Mouse (Mus musculus) right cerebral cortex, postnatal 10 days (tissue): ENCODE measurements around the gene Kalrn.
A peak's percentile ranks its signal among the peaks of the same experiment; 100 is the strongest.

Experiments used
- DNase-seq, 2 experiments: peaks; one replicate each; pipeline ENCODE4 v3.0.0; 2021; ENCODE audit warnings: low spot score in 2 of 2

Kalrn gene

DNA sequence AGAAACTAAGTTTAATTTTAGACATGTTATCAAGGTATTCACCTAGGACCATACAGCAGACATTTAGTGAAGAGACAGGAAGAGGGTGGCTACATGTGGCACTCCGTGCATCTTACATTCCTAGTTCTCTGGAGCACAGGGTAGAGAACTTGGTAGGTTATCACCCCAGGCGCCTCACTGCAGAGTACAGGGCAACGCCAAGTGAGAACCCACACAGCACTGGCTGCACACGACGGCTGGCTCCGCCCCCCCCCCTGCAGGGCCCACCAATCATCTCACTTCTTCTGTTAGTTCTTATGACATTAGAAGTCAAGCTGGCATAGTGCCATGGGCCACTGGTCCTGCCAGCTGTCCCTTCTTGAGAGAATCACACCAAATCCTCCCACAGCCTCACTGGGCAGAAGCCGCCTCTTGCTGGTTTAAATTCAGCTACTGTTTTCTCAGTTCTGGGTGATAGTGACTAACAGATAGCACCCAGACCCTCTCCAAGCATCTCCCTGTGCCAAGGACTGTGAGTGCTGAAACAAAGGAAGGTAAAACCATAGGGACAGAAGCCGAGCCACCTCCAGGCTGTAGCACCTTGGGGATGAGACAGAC, 133.2 kb downstream of the Kalrn start:
- DNase-seq, result peak; percentile 62 to 68

DNA sequence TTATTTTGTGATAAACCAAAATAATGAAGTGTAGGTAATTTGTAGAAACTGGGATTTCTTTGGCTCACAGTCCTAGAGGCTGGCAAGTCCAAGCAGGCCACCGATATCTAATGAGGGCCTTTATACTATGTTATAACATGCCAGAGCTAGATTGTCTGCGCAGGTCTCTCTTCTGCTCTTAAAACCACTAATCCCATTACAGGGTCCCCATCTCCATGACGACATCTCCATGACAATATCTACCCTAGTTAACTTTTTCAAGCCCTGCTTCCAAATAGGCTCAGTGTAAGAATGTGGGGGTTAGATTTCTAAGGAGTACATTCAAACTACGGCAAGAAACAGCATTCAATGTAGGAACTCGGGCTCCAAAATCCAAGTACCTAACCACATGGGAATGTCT, 143.2 kb downstream of the Kalrn start:
- no peak for DNase-seq

DNA sequence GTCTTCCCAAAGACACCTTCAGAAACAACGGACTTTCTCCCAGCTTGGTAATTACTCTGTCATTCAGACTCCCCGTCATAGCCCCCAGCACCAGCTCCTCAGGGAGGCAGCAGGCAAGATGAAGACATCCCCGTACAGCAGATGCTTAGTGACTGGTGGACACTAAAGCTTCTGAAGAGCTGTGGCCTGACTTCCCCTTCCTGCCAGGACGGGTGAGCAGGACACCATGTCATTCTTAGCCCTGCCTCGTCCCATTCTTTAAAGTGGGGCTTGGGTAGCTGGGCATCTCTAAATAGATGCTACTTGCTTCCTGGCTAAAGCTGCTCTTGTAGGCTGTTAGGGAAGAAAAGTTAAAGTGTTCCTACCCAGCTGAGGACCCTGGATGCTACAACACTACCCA, 145.7 kb downstream of the Kalrn start:
- no peak for DNase-seq

DNA sequence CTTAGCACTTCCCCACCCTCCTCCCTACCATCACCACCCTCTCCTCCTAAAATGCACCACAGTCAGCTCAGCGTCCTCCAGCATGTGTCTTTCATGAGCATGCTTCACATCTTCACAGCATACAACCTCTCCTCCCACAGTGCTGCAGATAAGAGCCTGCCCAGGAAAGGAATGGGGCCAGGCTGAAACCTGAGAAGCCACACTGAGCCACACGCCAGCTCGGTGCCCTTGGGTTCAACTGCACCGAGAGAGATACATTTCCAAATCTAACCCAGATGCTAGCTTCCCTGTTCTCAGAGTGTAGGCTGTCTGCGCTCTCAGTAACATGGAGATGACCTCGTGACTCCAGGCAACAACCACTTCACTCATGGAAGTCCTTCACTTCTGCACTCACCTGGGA, 151.9 kb downstream of the Kalrn start:
- DNase-seq, result no peak

DNA sequence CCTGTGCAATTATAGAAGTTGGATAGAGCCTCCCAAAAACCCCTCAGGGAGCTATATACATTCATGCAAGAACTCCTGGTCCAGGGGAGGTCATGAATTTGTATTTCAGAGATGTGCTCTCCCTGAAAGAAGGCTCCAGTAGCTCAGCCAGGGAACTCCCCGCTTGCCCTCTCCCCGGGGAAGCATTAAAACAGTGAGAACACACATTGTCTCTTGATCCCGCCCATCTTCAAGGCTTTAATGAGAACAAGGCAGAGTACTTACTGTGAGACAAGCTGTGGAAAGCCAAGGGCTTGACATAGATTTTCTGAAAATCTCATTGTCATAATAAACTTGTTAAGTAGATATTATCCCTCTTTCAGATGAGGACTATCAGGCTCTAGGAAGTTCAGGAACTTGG, 155.4 kb downstream of the Kalrn start:
- DNase-seq, result no peak

DNA sequence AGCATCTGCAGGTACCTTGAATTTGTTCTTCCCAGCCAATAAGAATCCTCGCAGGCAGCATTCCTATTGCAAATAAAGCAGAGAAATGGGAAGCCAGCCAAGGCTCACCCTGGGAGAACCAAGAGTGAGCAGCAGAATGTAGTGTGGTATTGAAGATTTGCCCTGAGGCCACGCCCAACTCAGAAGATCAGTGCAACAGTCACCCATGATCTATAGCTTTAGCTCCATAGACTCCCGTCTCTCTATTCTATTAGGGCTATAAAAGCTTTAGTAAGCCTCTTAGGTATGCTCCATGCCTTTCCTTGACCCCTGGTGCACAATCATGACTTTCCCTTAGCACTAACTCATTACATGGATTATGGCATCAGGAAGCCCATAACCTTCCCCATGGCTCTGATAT, 155.9 kb downstream of the Kalrn start:
- no peak for DNase-seq

DNA sequence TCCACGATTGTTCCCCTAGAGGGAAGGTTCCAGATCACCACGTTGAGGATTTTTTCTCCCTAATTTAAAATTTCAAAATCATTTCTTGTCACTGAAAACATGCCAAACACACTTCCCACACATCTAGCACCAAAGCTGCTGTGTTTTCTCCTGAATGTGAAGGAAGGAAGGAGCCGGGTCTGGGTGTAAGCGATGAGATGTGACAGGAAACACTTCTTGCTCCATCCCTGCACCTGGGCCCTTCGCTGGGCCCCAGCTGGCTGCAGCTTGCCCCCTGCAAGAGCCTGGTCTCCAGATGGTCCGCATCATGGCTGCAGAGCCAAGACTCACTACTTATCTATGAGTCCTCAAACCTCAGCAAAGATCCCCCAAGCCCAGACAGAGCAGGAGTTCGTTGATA, 158.8 kb downstream of the Kalrn start:
- DNase-seq, result peak; percentile 59 to 73

DNA sequence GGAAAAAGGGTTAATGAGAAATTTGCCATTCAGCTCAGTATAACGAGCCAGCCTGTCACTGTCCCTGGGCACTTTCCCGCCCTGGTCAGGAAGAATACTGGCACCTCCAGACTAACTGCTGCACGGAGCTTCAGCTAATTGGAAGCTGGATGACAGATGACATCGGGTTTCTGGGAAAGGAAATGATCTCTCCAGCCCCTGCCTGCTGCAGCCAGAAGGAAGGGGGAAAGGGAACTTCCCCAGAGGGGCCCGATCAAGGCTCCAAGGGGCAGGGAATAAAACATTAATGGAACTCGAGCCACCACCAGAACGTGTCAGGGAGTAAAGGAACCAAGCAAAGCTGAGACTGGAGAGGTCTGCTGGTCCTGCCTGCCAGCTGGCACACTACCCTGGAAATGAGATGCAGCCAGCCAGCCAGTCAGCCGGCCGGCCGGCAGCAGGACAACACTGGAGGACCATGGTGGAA, 159.4 kb downstream of the Kalrn start:
- DNase-seq, result peak; percentile 81 to 84

DNA sequence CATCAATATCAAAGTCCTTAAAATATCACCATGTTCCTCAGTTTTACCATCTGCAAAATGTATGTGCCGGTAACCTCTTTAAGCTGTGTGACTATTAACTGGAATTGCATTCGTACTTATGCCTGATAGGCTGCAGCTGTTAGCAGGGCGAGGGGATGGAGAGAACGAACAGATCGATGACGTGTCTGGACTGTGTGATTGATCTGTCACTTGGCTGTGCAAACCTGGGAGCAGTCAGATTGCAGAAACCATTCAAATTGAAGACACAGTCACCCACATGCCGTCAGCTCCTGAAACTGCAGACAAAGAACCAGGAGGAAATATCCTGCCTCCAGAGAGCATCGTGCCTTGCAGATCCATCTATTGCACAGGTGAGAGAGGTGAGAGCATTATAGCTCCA, 166.3 kb downstream of the Kalrn start:
- DNase-seq, result no peak

DNA sequence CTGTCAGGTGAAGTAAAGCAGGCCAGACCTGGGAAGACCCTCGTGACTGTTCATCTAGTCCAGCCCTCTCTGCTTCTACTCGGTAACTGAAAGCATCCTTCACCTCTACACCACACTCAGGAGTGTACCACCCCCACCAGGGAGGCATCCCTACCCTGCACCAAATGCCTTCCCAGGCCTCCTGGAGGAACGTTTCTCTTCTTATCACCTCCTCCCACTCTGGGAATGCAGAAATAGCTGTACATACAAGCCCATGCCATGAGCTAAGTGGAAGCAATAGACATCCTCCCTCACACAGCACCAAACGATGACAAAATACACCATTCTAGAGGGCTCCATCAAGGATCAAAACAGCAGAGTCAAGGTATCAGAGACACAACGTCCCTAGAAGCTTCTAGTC, 168.2 kb downstream of the Kalrn start:
- peak in 1 of 2 experiments; percentile 29 for DNase-seq

DNA sequence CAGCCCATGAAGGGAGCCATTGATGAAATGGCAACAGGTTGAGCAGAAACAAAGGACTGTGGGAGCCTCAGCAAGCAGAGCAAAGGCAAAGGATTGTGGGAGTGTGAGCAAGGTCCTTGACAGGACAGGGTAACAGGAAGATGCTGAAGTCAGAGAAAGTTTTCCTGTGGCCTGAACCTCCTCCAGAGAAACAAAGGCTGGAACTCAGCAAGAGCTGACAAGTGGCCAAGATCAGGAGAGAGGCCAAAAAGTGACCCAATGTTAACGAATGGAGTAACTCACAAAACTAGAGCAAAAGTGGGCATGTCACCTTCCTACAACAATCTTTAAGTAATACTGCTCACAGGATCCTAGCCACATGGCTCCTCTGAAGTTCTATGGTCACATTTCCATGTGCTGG, 172.1 kb downstream of the Kalrn start:
- no peak for DNase-seq

DNA sequence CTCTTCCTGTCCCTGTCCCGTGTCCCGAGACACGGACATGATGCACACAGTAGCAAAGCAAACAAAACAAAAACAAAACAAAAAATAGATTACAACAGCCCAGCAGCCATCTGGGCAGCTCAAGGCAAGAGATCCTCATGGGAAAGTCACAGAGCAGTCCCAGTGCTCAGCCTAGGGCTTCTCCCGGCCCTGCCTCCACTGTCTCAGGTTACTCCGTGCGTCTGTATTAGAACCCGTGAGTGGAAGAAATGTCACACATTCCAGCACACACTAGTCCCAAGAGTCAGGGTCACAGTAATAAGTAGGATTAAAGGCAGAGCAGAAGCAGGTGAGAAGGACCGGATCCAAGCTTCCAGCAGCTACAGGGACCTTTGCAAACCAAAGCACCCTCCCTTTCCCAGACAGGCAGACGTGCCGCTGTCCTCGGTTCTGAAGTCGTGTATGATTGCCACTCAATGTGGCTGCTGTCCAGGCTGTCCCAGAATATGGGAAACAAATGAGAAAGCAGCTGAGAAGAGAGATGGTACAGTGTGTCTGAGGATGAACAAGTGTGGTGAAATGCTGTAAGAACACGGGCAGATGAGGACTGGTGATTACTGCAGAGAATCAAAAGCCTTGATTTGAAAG, 173.1 kb downstream of the Kalrn start:
- DNase-seq, result no peak

DNA sequence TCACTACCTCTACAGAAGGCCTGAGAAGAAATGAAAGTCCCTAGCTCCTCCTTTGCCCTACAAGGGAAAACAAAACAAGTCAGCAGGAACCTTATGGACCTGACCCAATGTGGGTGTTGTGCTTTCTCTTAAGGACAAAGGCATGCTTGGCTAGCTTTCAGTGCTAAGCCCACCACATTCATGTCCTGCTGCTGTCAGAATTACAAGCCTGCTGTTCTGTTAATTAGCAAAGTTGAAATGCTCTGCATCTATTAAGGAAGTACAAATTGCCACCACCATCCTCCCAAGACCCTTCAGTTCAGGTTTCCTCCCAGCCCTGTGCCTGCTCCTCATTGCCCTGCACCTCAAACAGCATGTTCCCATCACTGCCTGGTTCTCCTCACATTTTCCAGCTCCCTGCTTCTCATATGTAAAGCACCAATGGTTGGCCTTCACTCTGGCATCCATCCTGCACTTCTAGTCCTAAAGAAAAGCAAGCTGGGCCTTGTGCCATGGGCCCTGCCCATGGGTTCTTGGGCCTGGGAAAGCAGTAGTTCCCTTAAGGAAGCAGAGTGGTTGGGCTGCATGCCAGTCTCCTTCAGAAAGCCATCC, 178.0 kb downstream of the Kalrn start:
- peak; percentile 86 to 87 for DNase-seq

DNA sequence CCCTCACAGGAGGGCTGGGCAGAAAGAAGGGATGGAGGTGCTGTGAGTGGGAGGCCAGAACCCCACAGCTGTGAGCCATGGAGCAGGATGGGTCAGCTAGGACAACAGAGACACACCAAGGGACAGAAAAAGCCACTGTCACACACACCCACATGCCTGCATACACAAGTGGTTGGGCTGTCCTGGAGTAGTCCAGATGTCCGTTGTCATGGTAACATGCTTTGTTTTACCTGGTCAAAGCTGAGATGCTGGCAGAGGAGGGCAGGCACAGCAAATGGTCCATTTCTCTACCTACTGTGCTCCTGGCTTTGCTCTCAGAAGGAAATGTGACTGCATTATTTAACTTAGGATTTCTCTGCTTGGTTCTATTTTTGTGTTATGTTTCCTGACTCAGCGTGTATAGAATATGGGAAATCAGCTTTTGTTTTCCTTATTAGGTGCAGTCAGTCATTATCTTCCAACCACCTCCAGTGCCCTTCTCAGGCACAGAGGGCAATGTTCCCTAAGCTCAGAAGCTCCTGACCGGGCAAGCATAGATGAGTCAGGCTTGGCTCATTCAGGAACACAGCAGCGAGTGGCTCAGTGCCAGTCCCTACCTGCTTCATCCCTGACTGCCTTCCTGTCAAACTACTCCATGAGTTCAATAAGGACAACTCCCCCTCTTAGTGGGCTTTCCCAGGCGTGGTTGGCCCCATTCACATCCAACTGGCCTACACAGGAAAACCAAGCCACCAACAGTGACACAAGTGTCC, 183.6 kb downstream of the Kalrn start:
- no peak for DNase-seq

DNA sequence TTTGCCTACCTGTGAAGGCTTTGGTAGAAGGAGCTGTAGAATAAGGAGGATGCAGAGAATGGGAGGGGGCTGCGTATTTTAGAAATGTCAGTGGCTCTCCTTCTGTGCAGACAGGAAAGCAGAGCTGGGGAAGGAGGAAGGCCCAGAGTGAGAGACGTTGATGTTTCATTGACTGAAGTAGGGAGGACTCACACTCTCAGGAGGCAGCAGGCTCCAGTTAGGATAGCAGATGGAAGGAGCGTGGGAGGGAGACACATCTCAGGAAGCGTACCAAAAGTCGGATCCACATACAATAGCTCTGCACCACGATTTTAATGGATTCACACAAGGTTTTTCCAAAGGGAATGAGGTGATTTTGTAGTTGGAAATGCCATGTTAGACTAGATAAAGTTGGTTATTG, 184.5 kb downstream of the Kalrn start:
- DNase-seq, result peak; percentile 66 to 84

DNA sequence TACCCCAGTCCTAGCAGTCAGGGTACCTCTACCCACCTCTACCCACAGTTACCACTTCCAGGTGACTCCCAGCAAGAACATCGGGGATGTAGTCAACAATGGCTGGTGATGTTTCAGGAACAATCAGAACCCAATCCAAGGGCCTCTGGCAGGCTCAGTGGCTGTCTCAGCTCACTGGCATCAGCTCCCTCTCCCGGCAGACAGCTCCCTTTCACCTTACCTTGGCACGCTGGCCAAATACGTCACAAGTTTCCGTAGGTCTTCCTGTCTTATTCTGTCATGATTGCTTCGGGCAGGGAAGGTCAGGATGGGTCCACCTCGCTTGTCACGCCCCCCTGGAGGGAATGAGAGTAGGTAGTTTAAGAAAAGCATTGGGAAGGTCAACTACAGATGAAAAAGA, 188.3 kb downstream of the Kalrn start:
- no peak for DNase-seq

DNA sequence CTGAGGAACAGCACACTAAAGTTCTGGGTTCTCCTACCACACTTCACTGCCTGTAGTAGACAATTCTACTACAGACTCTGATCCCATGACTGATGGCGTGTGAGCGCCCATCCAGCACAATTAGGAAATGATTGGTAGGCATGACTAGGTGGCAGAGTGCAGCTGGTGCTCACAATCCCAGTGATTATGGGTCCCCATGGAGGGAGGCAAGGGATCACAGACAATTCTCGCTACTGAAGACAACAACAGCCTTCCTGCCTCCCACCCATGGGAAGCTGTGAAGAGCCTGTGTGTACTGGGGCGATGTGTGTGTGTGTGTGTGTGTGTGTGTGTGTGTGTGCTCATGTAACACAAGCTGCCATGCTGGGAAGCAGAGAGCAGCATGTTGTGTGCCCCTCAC, 190.3 kb downstream of the Kalrn start:
- no peak for DNase-seq

DNA sequence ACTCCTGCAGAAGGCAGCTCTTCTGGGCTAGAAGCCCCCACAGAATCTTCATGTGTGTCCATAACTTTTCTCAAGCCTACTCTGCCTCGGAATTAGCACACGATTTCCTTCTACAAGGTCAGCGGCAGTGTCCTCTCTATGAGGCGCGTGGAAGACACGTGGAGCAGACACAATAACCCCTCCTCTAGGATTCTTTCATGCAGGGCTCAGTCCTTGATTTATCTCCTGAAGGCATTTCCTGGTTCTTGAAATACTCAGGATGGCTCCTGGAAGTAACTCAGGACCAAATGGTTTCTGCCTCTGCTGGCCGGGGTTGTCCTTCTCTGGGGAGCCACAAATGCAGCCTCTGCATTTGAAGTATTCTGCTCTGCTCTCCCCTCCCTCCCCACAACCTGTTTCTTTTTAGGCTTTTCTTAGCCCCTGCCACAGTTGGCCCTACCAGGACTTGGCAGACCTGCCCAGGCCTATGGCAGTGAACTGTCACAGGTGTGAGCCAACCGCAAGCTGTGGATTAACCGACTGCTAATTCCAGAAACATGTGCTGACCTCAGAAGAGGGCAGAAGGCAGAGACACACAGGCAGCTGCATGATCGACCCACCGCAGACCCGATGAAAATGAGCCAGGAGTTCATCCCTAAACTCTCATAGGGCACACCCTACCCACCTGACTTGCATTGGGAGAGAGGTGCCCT, 197.0 kb downstream of the Kalrn start:
- no peak for DNase-seq

DNA sequence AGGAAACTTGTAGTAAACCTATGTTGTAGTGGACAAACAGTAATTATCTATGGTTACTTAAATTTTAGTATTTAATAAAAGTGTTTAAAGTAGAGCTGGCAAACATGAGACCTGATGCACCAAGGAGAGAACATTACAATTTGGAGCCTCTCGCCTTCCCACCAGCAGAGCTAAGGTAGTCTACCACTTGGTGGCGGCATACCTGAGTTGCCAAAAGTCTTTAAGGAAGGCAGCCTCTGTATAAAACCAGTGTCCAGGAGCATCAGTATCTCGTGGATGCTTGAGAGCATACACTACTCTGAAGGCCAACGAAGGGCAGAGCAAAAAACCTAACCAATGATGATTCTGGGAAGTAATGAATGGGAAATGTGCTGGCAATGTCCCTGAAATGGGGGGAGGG, 199.8 kb downstream of the Kalrn start:
- DNase-seq, result no peak

DNA sequence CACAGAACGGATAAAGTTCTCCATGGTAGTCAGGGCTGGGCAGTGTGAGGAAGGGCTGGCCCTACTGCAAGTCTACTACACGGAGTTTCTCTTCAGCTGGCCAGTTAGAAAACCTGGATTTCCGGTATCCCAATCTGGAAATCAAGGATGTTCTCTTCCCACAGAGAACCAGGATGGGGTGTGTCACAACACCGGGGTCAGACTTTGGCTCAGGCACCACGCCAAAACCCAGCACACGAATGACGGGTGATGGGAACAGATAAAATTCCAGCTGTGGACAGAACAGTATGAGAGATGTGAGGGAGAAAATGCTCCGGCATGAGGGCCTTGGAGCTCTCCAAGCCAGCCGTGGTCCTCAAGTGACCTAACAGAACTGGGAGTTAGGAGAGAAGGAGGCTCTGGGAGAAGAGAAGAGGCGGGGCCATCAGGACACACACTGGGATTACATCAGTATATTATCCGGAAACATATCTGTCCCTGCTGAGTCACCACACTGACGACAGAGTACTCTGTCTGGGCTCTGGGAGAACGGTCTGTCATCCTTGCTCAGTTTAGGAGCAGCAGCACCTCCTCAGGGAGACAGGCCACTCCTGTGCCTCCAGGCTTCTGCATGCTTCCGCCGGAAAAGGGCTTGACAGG, 201.1 kb downstream of the Kalrn start:
- DNase-seq, result no peak

DNA sequence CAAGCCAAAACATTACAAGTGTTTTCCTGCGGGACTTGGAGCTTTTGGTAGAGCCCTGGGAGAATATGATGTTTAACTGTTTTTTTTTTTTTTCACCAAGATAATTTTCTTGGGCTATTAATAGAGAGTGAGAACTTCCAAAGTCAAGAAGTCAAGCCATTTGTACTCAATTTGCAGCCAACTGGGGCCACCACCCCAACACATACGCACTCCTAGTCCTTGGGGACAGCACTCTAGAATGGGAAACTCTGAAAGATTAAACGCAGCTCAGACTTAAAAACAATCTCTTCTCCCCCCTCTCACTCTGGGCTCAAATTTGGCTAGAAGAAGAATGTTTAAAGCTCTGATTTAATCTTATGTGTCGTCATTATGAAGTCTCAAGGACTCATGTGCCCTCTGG, 214.1 kb downstream of the Kalrn start:
- DNase-seq, result no peak

DNA sequence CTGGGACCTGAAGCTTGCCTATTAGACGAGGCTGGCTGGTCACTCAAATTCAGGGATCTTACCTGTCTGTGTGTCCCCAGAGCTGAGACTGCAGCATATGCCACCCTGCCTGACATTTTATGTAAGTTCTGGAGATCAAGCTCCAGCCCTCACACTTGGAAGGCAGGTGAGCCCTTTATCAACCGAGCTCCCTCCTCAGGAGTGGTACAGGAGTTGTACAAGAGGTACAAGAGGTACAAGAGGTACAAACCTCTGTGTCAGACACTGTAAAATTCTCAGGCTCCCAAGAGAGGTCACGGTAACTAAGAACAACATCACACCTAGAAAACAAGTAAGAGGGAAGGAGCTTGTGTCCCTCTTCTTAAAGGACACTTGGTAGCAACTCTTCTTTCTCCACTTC, 217.8 kb downstream of the Kalrn start:
- no peak for DNase-seq
